Mouse (Mus musculus): ENCODE measurements at regions not wholly inside any gene's neighbourhood (a gene's known extent, or its start where the extent isn't known, plus 50 kb on each side); places are given as distances from the start of the nearest gene placed in this dataset.
"Not testable (repeated sequence)": the region's sequence is repeated elsewhere in the genome, so short reads cannot be mapped to it uniquely, and the experiment has no call there.

DNA sequence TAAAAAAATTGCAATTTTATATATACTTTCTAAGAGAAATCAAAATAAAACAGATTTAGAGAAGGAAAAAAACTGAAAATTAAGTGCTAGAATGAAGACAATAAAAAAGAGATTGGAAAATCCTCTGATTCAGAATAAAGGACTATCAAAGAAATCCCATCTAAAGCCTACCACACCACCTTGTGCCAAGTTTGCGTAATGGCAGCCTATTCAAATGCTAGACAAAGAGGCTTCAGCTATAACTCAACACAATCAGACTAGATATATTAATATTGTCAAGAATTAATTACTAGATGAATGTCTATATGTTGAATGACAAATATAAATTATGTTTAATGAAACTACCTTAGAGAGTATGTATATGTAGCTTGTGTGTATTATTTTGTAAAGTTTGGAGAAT, 221.9 kb upstream of the Ascc3 start:
- peak; percentile 50 for DNase-seq (ENCODE audit: low spot score)

DNA sequence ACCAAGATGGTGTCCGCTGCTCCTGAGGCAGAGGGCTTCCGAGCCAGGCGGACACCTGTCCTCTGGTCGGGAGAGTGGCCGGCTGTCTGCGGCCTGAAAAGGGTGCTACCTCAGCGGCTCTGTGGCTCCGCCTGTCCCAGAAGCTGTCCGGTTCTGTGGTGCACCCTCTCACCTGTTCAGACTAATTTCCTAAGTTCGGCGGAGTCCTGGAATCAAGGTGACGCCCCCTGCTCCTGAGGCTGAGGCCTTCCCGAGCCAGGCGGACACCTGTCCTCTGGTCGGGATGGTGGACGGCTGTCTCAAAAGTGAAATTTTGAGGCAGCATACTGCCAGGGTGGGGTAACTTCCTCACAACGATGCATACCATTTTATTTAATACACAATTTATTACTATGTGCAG, 199.9 kb upstream of the Ascc3 start:
- DNase-seq (ENCODE audit: low spot score) = not testable (repeated sequence)
